Mouse (Mus musculus): ENCODE results near the gene Kcnip1.

Gene Kcnip1

GRCm38 (mm10) chr11:33986525-33986924, 6.4 kb downstream of the Kcnip1 start:
- 93% methylated on average over 2 of the region's 2 CpGs for WGBS

GRCm38 (mm10) chr11:33980146-33980545, 12.8 kb downstream of the Kcnip1 start:
- WGBS: 67% methylated on average over 4 of the region's 4 CpGs

GRCm38 (mm10) chr11:33975121-33975520, 17.8 kb downstream of the Kcnip1 start:
- 90% methylated on average over 2 of the region's 2 CpGs for WGBS

- WGBS: 77% methylated on average over 14 of the region's 14 CpGs
These were observed 18.5 kb downstream of the Kcnip1 start for GRCm38 (mm10) chr11:33974341-33975040.

GRCm38 (mm10) chr11:33972114-33972513, 20.8 kb downstream of the Kcnip1 start:
- WGBS: 81% methylated on average over 7 of the region's 7 CpGs

GRCm38 (mm10) chr11:33969199-33969598, 23.8 kb downstream of the Kcnip1 start:
- WGBS: 83% methylated on average over 3 of the region's 3 CpGs

- 88% methylated on average over 4 of the region's 4 CpGs for WGBS
These were observed 25.2 kb downstream of the Kcnip1 start for GRCm38 (mm10) chr11:33967708-33968107.

- WGBS: 70% methylated on average over 2 of the region's 2 CpGs
These were observed 27.6 kb downstream of the Kcnip1 start for GRCm38 (mm10) chr11:33965380-33965779.

- WGBS: 40% methylated on average over 6 of the region's 6 CpGs
These were observed 30.1 kb downstream of the Kcnip1 start, which contains the start of gene Kcnmb1 for GRCm38 (mm10) chr11:33962688-33963407. Gene Kcnmb1, plus strand, starts transcription at chr11:33963013.

- WGBS: 59% methylated on average over 7 of the region's 7 CpGs
These were observed 30.8 kb downstream of the Kcnip1 start for GRCm38 (mm10) chr11:33962178-33962577.

- WGBS: 82% methylated on average over 8 of the region's 8 CpGs
These were observed 34.2 kb downstream of the Kcnip1 start for GRCm38 (mm10) chr11:33958713-33959112.

GRCm38 (mm10) chr11:33957595-33957994, 35.4 kb downstream of the Kcnip1 start:
- WGBS: 80% methylated on average over 6 of the region's 6 CpGs

- WGBS: 88% methylated on average over 5 of the region's 5 CpGs
These were observed 36.3 kb downstream of the Kcnip1 start for GRCm38 (mm10) chr11:33956623-33957022.

- WGBS: 76% methylated on average over 4 of the region's 4 CpGs
These were observed 37.0 kb downstream of the Kcnip1 start for GRCm38 (mm10) chr11:33955982-33956381.

GRCm38 (mm10) chr11:33951684-33952625, 41.0 kb downstream of the Kcnip1 start:
- WGBS: 90% methylated on average over 8 of the region's 8 CpGs

GRCm38 (mm10) chr11:33951155-33951554, 41.8 kb downstream of the Kcnip1 start:
- 65% methylated on average over 5 of the region's 5 CpGs for WGBS

- WGBS: 84% methylated on average over 4 of the region's 4 CpGs
These were observed 46.5 kb downstream of the Kcnip1 start for GRCm38 (mm10) chr11:33946501-33946900.

- 90% methylated on average over 9 of the region's 9 CpGs for WGBS
These were observed 48.1 kb downstream of the Kcnip1 start for GRCm38 (mm10) chr11:33944786-33945328.

GRCm38 (mm10) chr11:33944067-33944785, 48.7 kb downstream of the Kcnip1 start:
- WGBS: 79% methylated on average over 4 of the region's 4 CpGs

GRCm38 (mm10) chr11:33943565-33943964, 49.4 kb downstream of the Kcnip1 start:
- WGBS: 84% methylated on average over 1 of the region's 1 CpGs
